Mouse (Mus musculus): ENCODE data around the gene Zdhhc15. TPM values are rescaled to one million over a fixed set of nuclear protein-coding genes. Genes with fewer than 3 reads are reported as not detected.

The Zdhhc15 gene
- polyA plus RNA-seq, 1 experiment: 0.57 TPM

DNA sequence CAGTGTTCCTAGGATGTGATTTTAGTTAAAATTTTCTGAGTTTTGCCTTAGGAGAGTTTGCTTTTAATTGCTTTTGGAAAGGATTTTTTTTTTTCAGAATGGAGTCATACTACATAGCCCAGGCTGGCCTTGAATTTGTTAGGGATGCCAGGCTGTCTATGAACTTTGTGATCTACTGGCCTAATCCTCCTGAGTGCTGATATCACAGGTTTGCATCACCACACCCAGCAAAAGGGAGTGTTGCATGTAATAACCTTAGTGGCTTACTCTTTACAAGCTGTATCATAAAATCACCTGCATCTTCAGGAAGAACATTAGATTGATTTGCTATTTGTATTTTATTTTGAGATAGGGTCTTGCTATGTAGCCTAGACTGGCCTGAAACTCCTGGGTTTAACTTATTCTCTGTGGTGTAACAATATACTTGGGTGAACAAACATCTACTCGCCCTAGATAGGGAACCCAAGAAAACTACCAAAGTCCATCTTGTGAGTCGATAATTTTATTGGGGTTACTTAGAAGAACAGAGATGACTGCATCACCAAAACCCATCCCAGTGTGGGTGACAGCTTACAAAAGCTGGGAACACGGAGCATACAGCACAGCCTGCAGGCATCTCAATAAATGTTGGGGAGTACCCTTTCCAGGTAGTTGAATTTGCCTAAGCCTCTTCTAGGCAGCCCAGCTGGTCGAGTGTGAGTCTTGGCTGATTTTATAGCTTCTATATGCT lies 181.1 kb downstream of the Zdhhc15 start:
- TF ChIP-seq FOSL1 (IDR thresholded peaks at IDR 0.05; ENCODE audit: insufficient read depth, low read length, poor library complexity, severe bottlenecking) (no peak), USF1 (IDR thresholded peaks at IDR 0.05; ENCODE audit: low read depth) (no peak), MYOD1 (IDR thresholded peaks at IDR 0.05; ENCODE audit: control insufficient read depth, insufficient read length, low read depth) (no peak), CTCF (IDR thresholded peaks at IDR 0.05; ENCODE audit: control insufficient read depth, insufficient read depth, insufficient read length) (no peak), CEBPB (IDR thresholded peaks at IDR 0.05; ENCODE audit: low read depth) (no peak), MYOG (IDR thresholded peaks at IDR 0.05; ENCODE audit: control insufficient read depth, extremely low read depth, insufficient read length) (no peak), MAX (IDR thresholded peaks at IDR 0.05) (no peak)
- Histone ChIP-seq H3K4me3 (ENCODE audit: insufficient read depth, poor library complexity, severe bottlenecking) (no peak overlapping the region), H3K79me3 (ENCODE audit: low read depth) (peaks cover 20% of the 10 kb centered on the region), H3K27me3 (ENCODE audit: control insufficient read depth, insufficient read depth, insufficient read length) (no peaks in the 10 kb centered on the region), H3ac (ENCODE audit: control insufficient read depth, insufficient read length, low read depth) (no peak overlapping the region), H3K79me2 (ENCODE audit: control insufficient read depth, insufficient read depth) (peaks cover 44% of the 10 kb centered on the region), H3K36me3 (ENCODE audit: control insufficient read depth, insufficient read depth) (no peaks in the 10 kb centered on the region)

DNA sequence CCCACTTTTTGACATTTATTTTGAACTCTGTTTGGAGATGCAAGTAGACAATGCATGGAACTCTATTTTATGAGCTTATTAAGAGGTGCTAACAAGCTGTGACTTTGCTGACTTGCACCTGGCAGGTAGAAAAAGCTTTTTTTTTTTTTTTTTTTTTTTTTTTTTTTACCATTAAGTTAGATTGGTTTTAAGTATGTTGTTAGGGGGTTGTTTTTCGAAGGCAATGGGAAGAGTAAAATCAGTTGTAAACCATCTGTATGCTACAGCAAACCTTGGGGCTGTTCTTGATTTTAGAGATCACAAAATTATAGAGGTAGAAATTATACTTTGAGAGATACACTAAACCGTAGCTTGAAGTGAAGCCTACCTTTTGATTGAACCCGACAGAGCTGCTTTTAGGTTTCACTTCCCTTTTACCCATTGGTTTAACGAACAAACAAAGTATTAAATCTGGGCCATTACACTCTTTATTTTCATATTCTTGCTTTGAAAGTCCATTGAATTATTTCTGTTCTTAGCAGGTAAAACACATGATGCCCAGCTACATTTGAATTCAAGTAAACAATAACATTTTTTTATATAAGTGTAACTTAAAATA lies 181.9 kb downstream of the Zdhhc15 start:
- no peaks in the 10 kb centered on the region for H3K27me3 ChIP-seq (ENCODE audit: control insufficient read depth, insufficient read depth, insufficient read length)
- peaks cover 52% of the 10 kb centered on the region for H3K79me2 ChIP-seq (ENCODE audit: control insufficient read depth, insufficient read depth)
- no peaks in the 10 kb centered on the region for H3K36me3 ChIP-seq (ENCODE audit: control insufficient read depth, insufficient read depth)
- H3K4me3 ChIP-seq (ENCODE audit: insufficient read depth, poor library complexity, severe bottlenecking): no peak overlapping the region
- H3K79me3 ChIP-seq (ENCODE audit: low read depth): peaks cover 23% of the 10 kb centered on the region
- H3ac ChIP-seq (ENCODE audit: control insufficient read depth, insufficient read length, low read depth): no peak overlapping the region
- TF ChIP-seq MAX (IDR thresholded peaks at IDR 0.05): no peak

- Histone ChIP-seq H3K27me3 (ENCODE audit: control insufficient read depth, insufficient read depth, insufficient read length) (no peaks in the 10 kb centered on the region), H3ac (ENCODE audit: control insufficient read depth, insufficient read length, low read depth) (no peak overlapping the region), H3K79me3 (ENCODE audit: low read depth) (peaks cover 23% of the 10 kb centered on the region), H3K4me3 (ENCODE audit: insufficient read depth, poor library complexity, severe bottlenecking) (no peak overlapping the region), H3K79me2 (ENCODE audit: control insufficient read depth, insufficient read depth) (peaks cover 60% of the 10 kb centered on the region), H3K36me3 (ENCODE audit: control insufficient read depth, insufficient read depth) (no peaks in the 10 kb centered on the region)
- no peak for TF ChIP-seq CTCF (IDR thresholded peaks at IDR 0.05; ENCODE audit: control insufficient read depth, insufficient read depth, insufficient read length)
- TF ChIP-seq USF1 (IDR thresholded peaks at IDR 0.05; ENCODE audit: low read depth): peak; percentile 2
- TF ChIP-seq FOSL1 (IDR thresholded peaks at IDR 0.05; ENCODE audit: insufficient read depth, low read length, poor library complexity, severe bottlenecking): peak; percentile 72
- no peak for TF ChIP-seq MAX (IDR thresholded peaks at IDR 0.05)
- TF ChIP-seq MYOD1 (IDR thresholded peaks at IDR 0.05; ENCODE audit: control insufficient read depth, insufficient read length, low read depth): no peak
- no peak for TF ChIP-seq MYOG (IDR thresholded peaks at IDR 0.05; ENCODE audit: control insufficient read depth, extremely low read depth, insufficient read length)
- peak; percentile 93 for TF ChIP-seq CEBPB (IDR thresholded peaks at IDR 0.05; ENCODE audit: low read depth)
These were observed 182.8 kb downstream of the Zdhhc15 start for GRCm38 (mm10) chrX:104488036-104488435.

Other genes starting within 250 kb of the Zdhhc15 start
- 2.5 TPM for gene Uprt, start 188.2 kb downstream of the Zdhhc15 start, polyA plus RNA-seq (2012; fragmentation: generic; extraction: Trizol)
- not detected for gene Magee2, start 186.2 kb upstream of the Zdhhc15 start, polyA plus RNA-seq (2012; fragmentation: generic; extraction: Trizol)